Mouse (Mus musculus) embryonic facial prominence, embryonic 11.5 days (tissue): ENCODE results near the gene Tmem158. TPM values are rescaled to one million over a fixed set of nuclear protein-coding genes. Genes with fewer than 3 reads are reported as not detected.

Source experiments
- ATAC-seq: fragments of 200-750 bp; cut with Nextera tagmentation; replicated peaks from 2 replicates; pipeline ENCODE4 v1.8.0; 2017; ENCODE audit warnings: low read depth; ENCODE audit not compliant: insufficient number of reproducible peaks, low FRiP score, low TSS enrichment
- DNase-seq: peaks from one replicate; pipeline ENCODE4 v3.0.0-alpha.2; 2015; ENCODE audit warnings: low spot score
- H3K27ac ChIP-seq: fragments of 300-500 bp; sonication (generic); replicated peaks from 2 replicates; pipeline ENCODE4 v1.5.1; 2014; ENCODE audit warnings: mild to moderate bottlenecking, low read depth, low read length, control low read depth
- H3K27me3 ChIP-seq: fragments of 300-500 bp; sonication (generic); 2 replicates; pipeline ENCODE4 v1.6.1; 2014; ENCODE audit warnings: mild to moderate bottlenecking, low read length, moderate library complexity, mixed read lengths; ENCODE audit not compliant: control insufficient read depth, insufficient read depth
- H3K36me3 ChIP-seq: fragments of 300-500 bp; sonication (generic); replicated peaks from 2 replicates; pipeline ENCODE4 v1.6.1; 2014; ENCODE audit warnings: low read depth, mild to moderate bottlenecking, low read length, moderate library complexity, mixed read lengths; ENCODE audit not compliant: control insufficient read depth, insufficient read depth
- H3K4me1 ChIP-seq: fragments of 300-500 bp; sonication (generic); 2 replicates; pipeline ENCODE4 v1.6.1; 2014; ENCODE audit warnings: low read length, mixed read lengths; ENCODE audit not compliant: control insufficient read depth, insufficient read depth
- H3K4me2 ChIP-seq: fragments of 300-500 bp; sonication (generic); 2 replicates; pipeline ENCODE4 v1.6.1; 2014; ENCODE audit warnings: low read depth, mild to moderate bottlenecking, control low read depth, low read length, moderate library complexity
- H3K4me3 ChIP-seq: fragments of 300-500 bp; sonication (generic); 2 replicates; pipeline ENCODE4 v1.5.1; 2014; ENCODE audit warnings: low read depth, low read length, control low read depth
- H3K9ac ChIP-seq: fragments of 300-500 bp; sonication (generic); replicated peaks from 2 replicates; pipeline ENCODE4 v1.6.1; 2014; ENCODE audit warnings: mild to moderate bottlenecking, control low read depth, low read length
- H3K9me3 ChIP-seq: fragments of 300-500 bp; sonication (generic); replicated peaks from 2 replicates; pipeline ENCODE4 v1.6.1; 2016; ENCODE audit warnings: mild to moderate bottlenecking, low read length, inconsistent platforms, mixed read lengths; ENCODE audit not compliant: control insufficient read depth
- WGBS: fragments of 180-500 bp; shearing (Covaris S2); extraction: QIAGEN DNeasy Blood & Tissue Kit; methylation state at CpG from one replicate; pipeline ENCODE4 v1.1.7; 2014; 5-methylcytosine and 5-hydroxymethylcytosine counted together
- polyA plus RNA-seq: library from polyadenylated mRNA; unstranded; fragments of >200 nt; fragmentation: Nextera tagmentation; extraction: Ambion mirVana; gene quantifications from 2 replicates; pipeline ENCODE4 v1.2.1, GENCODE M21; 2014

The Tmem158 gene
- polyA plus RNA-seq, 1 experiment from 2014 or later = 4.9 TPM

DNA sequence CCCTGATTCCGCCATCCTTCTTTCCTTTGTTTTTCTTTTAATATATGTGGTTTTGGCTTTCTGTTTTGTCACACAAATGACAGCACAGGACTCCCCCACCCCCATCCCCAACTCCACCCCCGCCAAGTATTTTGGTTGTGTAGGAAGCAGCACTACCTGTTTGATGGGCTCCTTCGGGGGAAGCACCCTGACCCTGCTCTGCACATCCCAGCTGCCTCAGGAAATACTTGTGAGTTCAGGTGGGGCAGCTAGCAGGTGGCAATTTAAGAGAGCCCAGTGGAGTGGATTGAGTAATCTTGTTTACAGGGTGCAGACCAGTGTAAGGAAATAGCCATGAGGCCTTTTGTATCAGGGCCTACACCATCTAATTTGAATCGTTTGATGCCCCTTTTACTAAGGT lies 30.7 kb downstream of the Tmem158 start:
- no peak overlapping the region for H3K4me3 ChIP-seq
- no peaks in the 10 kb centered on the region for H3K27me3 ChIP-seq
- DNase-seq (no peak), ATAC-seq (no peak)
- no peaks in the 10 kb centered on the region for H3K4me1 ChIP-seq
- no peaks in the 10 kb centered on the region for H3K36me3 ChIP-seq
- no peak overlapping the region for H3K27ac ChIP-seq
- no peak overlapping the region for H3K9ac ChIP-seq
- no peak overlapping the region for H3K4me2 ChIP-seq
- 67% methylated on average over 4 of the region's 4 CpGs for WGBS
- no peaks in the 10 kb centered on the region for H3K9me3 ChIP-seq

DNA sequence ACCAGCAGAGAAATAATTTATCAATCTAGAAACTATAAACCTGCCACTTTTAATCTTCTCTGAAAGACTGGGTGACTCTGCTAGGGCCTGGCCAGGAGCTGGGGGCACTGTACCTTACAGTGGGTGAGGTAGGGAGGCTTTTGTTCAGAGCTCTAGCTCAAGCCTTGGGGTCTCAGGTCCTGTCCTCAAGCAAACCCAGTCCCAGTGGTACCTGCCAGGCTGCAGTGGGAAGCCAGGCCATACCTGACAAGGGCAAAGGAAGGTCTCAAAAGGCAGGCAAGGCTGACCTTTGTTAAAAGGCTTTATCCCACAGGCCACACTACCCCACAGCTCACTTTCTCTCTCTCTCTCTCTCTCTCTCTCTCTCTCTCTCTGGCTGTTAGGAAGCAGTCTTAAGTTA lies 31.9 kb downstream of the Tmem158 start:
- Histone ChIP-seq H3K9me3 (no peaks in the 10 kb centered on the region), H3K36me3 (no peaks in the 10 kb centered on the region), H3K27me3 (no peaks in the 10 kb centered on the region), H3K9ac (no peak overlapping the region), H3K27ac (no peak overlapping the region), H3K4me2 (no peak overlapping the region), H3K4me3 (no peak overlapping the region), H3K4me1 (no peaks in the 10 kb centered on the region)
- DNase-seq = no peak
- no peak for ATAC-seq

DNA sequence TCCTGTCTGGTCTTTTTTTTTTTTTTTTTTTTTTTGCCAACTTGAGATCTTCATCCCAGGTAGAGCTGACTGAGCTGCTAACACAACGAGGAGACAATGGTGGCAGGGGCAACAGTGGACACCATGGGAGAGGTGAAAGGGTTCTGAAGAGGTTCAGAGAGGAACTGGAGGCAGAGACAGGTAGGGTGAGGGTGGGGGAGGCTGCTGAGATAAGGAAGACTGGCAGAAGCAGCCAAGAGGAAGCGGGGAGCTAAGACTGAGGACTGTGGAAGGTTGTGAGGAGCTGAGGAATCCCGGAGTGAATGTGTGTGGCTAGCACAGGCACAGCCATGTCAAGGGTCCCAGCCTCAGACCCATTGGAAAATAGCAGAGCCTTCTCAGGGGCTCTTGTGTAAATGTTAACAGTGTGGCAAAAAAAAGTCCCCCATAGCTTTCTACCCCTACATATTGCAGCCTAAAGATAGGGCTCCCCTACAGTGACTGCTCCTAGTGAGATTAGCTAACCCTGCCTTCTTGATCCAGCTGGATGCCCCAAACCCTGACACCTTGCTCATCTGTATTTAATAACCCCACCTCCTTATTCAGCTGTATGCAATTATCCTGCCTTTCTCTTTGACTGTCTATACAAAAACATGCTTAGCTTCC lies 33.3 kb downstream of the Tmem158 start:
- Histone ChIP-seq H3K27ac (no peak overlapping the region), H3K4me3 (no peak overlapping the region), H3K4me1 (no peaks in the 10 kb centered on the region), H3K4me2 (no peak overlapping the region), H3K36me3 (no peaks in the 10 kb centered on the region), H3K9ac (no peak overlapping the region), H3K9me3 (no peaks in the 10 kb centered on the region), H3K27me3 (no peaks in the 10 kb centered on the region)
- no peak for DNase-seq
- no peak for ATAC-seq
- 76% methylated on average over 3 of the region's 3 CpGs for WGBS

DNA sequence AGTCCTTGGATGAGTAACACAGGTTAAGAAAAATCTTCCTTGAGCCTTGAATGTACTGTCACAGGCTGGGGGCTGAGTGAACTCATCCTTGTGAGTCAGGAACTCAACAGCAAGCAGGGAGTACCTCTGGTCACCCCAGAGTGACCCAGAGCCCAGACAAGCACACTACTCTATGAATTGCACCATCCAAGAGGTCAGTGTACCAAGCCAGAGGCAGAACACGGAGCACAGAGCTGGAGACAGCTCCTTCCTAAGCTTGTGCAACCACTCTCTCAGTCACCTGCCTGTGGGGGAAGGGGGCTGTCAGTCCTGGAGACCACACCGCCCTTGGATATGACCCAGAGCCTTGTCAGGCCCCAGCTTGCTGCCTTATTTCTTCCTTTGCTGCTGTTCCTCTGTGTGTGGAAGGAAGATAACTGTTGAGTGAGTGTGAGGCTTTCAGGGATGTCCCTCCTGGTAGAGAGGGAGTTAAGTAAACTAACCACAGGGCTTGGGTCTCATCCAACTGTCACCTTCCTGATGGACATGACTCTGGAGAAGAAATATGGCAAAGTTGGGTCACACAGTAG lies 35.6 kb downstream of the Tmem158 start:
- H3K4me3 ChIP-seq = no peak overlapping the region
- 60% methylated on average over 2 of the region's 2 CpGs for WGBS

DNA sequence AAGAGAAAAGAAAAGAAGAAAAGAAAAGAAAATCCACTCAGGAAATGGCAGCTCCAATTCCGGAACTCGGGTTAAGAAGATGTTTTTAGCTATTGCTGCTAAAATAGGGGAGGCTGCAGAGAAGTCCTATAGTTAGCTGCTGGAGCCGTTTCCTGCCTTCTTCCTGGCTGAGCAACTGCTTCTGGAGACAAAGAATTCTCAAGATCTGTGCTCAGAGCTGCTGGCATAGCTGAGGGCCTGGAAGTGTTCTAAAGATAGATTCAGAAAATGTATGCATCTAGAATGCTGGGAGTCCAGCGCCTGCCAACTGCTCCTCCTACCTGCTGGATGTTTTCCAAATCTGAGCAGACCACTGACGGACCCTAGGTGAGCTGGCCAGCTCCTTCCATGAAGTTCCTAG lies 40.7 kb downstream of the Tmem158 start:
- ATAC-seq (no peak), DNase-seq (no peak)
- H3K4me1 ChIP-seq = peaks cover 4% of the 10 kb centered on the region; the same call in 1 of the 2 replicates
- no peaks in the 10 kb centered on the region for H3K9me3 ChIP-seq
- H3K4me2 ChIP-seq = no peak overlapping the region
- no peaks in the 10 kb centered on the region for H3K36me3 ChIP-seq
- no peak overlapping the region for H3K4me3 ChIP-seq
- H3K9ac ChIP-seq = no peak overlapping the region
- H3K27me3 ChIP-seq = peaks cover 14% of the 10 kb centered on the region
- 60% methylated on average over 5 of the region's 5 CpGs for WGBS
- H3K27ac ChIP-seq = no peak overlapping the region

More for the DNA sequence above, 35.6 kb downstream of the Tmem158 start:
- H3K27ac ChIP-seq = no peak overlapping the region
- no peaks in the 10 kb centered on the region for H3K27me3 ChIP-seq
- H3K9me3 ChIP-seq = no peaks in the 10 kb centered on the region
- no peak for DNase-seq
- H3K4me2 ChIP-seq = no peak overlapping the region
- no peaks in the 10 kb centered on the region for H3K4me1 ChIP-seq
- H3K36me3 ChIP-seq = no peaks in the 10 kb centered on the region
- no peak overlapping the region for H3K9ac ChIP-seq
- no peak for ATAC-seq

DNA sequence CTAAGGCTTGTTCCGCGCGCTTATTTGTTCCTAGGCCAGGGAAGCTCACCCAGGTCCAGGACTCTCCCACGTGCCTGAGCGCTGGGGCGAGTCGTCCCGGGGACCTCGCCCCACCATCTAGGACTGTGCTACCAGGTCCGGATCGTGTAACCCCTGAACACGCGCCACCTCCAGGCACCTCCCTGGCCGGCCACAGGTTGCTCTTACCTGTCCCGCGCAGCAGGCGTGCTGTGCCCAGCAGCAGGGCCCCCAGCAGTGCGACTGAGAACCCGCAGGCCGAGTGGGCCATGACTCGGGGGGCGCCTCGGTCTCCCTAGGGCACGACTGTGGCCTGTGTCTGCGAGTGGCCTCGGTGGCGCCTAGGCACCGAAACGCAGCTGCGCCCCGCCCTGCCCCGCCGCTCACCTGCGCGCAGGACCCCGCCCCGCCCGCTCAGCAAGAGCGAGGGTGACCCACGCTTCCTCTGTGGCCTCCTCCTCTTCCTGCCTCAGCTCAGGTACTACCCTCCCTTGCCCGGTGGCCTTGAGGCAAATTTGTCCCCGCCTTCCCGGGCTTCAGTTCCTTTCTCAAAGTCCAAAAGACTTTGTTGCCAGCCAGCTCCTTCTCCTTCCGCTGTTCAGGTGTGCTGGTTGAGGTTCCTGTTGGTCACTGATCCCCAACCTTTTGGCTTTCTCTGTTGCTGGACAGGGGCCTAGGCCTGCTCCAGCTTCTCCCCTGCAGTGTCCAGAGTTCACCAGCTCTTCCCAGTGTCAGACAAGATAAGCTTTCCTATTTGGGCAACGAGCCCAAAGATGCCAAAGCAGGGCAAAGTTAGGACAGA lies 44.7 kb downstream of the Tmem158 start, which contains the start of gene Cdcp1:
Gene Cdcp1, minus strand, starts transcription at position 418 of the 820 bp plus-strand sequence.
- H3K36me3 ChIP-seq = no peaks in the 10 kb centered on the region
- H3K4me2 ChIP-seq = peak within 1 kb of the TSS; percentile 68
- peak within 1 kb of the TSS; percentile 37 for H3K4me3 ChIP-seq
- peaks cover 4% of the 10 kb centered on the region; the same call in 1 of the 2 replicates for H3K4me1 ChIP-seq
- no peaks in the 10 kb centered on the region for H3K9me3 ChIP-seq
- DNase-seq (no peak), ATAC-seq (no peak)
- no peak within 1 kb of the TSS for H3K27ac ChIP-seq
- H3K27me3 ChIP-seq = peaks cover 14% of the 10 kb centered on the region
- H3K9ac ChIP-seq = peak within 1 kb of the TSS; percentile 55
- WGBS = 5% methylated on average over 45 of the region's 45 CpGs

DNA sequence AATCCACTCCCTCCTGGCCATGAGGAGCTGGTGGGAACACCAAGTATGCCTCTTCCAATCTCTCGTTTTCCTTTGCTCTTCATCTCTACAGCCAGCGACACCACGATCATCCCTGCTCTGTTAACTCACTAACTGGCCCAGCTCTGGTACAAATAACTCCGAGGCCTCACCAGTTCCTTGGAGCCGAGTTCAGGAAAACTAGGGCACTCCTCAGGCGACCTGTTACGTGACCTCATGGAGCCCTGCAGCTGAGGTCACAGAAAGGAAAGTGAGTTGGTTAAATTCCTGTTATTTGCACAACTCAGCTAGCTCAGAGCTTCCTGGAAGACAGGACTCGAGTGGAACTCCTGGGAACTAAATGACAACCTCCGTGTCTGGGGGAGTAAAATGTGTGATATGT lies 47.2 kb downstream of the Tmem158 start:
- Histone ChIP-seq H3K27me3 (peaks cover 14% of the 10 kb centered on the region), H3K36me3 (no peaks in the 10 kb centered on the region), H3K9ac (no peak overlapping the region), H3K4me2 (no peak overlapping the region), H3K27ac (no peak overlapping the region), H3K4me1 (peaks cover 4% of the 10 kb centered on the region; the same call in 1 of the 2 replicates), H3K9me3 (no peaks in the 10 kb centered on the region), H3K4me3 (no peak overlapping the region)
- 57% methylated on average over 9 of the region's 9 CpGs for WGBS
- DNase-seq = no peak
- no peak for ATAC-seq
